28 mouse cellular contexts compared by ENCODE assay signal in genomic region chr9:106755776-106756175, GRCm38 (mm10).
"Had no signal": no experiment of that assay in that cellular context is flagged by ENCODE, and none has a peak within 500 bp of the region (broad histone marks: within the 10 kb centered on the region; RNA-seq: fewer than 3 reads in every experiment).

No protein-coding gene starts in this region.

- H3K4me3 ChIP-seq: embryonic facial prominence, embryonic 10.5 days; embryonic facial prominence, embryonic 12.5 days; embryonic facial prominence, embryonic 13.5 days; embryonic facial prominence, embryonic 15.5 days; erythroblast, embryonic 14.5 days; forebrain, embryonic 10.5 days; forebrain, embryonic 12.5 days; forebrain, embryonic 13.5 days; forebrain, embryonic 15.5 days; gastrocnemius, adult 2 months; heart, adult 2 months had no signal

- H3K27me3 ChIP-seq: embryonic facial prominence, embryonic 12.5 days; embryonic facial prominence, embryonic 13.5 days; embryonic facial prominence, embryonic 15.5 days; forebrain, embryonic 12.5 days; forebrain, embryonic 13.5 days; forebrain, embryonic 15.5 days had no signal

- DNase-seq: cerebellum, adult 2 months; cerebellum, adult 8-10 months; cerebellum, adult 9-10 months; cerebellum, adult 9-11 months; cerebellum, postnatal 10 days; cerebellum, postnatal 14 days; cerebellum, postnatal 25 days; cerebellum, postnatal 36 days; embryo, embryonic 11 days; forebrain, postnatal 0 days; gastrocnemius, adult 2 months; gastrocnemius, postnatal 10 days; gastrocnemius, postnatal 14 days; gastrocnemius, postnatal 25 days; gastrocnemius, postnatal 36 days; heart, adult 18-20 months; heart, adult 2 months had no signal

- ATAC-seq: forebrain, embryonic 13.5 days; forebrain, embryonic 14.5 days; forebrain, embryonic 15.5 days; forebrain, embryonic 16.5 days; forebrain, postnatal 0 days had no signal

- H3K9me3 ChIP-seq: embryonic facial prominence, embryonic 10.5 days; embryonic facial prominence, embryonic 12.5 days; embryonic facial prominence, embryonic 13.5 days; embryonic facial prominence, embryonic 15.5 days; forebrain, embryonic 10.5 days; forebrain, embryonic 12.5 days; forebrain, embryonic 13.5 days; forebrain, embryonic 15.5 days had no signal

- H3K4me1 ChIP-seq: embryonic facial prominence, embryonic 10.5 days; embryonic facial prominence, embryonic 12.5 days; embryonic facial prominence, embryonic 13.5 days; embryonic facial prominence, embryonic 15.5 days; forebrain, embryonic 10.5 days; forebrain, embryonic 12.5 days; forebrain, embryonic 13.5 days; forebrain, embryonic 15.5 days had no signal

- H3K9ac ChIP-seq: embryonic facial prominence, embryonic 12.5 days; embryonic facial prominence, embryonic 13.5 days; embryonic facial prominence, embryonic 15.5 days; forebrain, embryonic 12.5 days; forebrain, embryonic 13.5 days; forebrain, embryonic 15.5 days; forebrain, postnatal 0 days had no signal

- H3K27ac ChIP-seq: embryonic facial prominence, embryonic 10.5 days; embryonic facial prominence, embryonic 12.5 days; embryonic facial prominence, embryonic 13.5 days; embryonic facial prominence, embryonic 15.5 days; forebrain, embryonic 10.5 days; forebrain, embryonic 12.5 days; forebrain, embryonic 13.5 days; forebrain, embryonic 15.5 days; gastrocnemius, adult 2 months; heart, adult 2 months had no signal

- H3K4me2 ChIP-seq: embryonic facial prominence, embryonic 12.5 days; embryonic facial prominence, embryonic 13.5 days; embryonic facial prominence, embryonic 15.5 days; forebrain, embryonic 12.5 days; forebrain, embryonic 13.5 days; forebrain, embryonic 15.5 days had no signal
